Mouse (Mus musculus) midbrain, embryonic 10.5 days (tissue): ENCODE measurements around the gene Senp3. TPM values are rescaled to one million over a fixed set of nuclear protein-coding genes. Genes with fewer than 3 reads are reported as not detected.

Experiments used
- DNase-seq: peaks from one replicate; pipeline ENCODE4 v3.0.0-alpha.2; 2017; ENCODE audit warnings: low spot score
- H3K27ac ChIP-seq: fragments of 300-500 bp; sonication (generic); replicated peaks from 2 replicates; pipeline ENCODE4 v1.5.1; 2016; ENCODE audit warnings: mild to moderate bottlenecking
- H3K27me3 ChIP-seq: fragments of 300-500 bp; sonication (generic); 2 replicates; pipeline ENCODE4 v1.6.1; 2016; ENCODE audit warnings: low read depth, mild to moderate bottlenecking; ENCODE audit not compliant: poor library complexity, severe bottlenecking
- H3K36me3 ChIP-seq: fragments of 300-500 bp; sonication (generic); 2 replicates; pipeline ENCODE4 v1.6.1; 2016; ENCODE audit warnings: mild to moderate bottlenecking, moderate library complexity
- H3K4me1 ChIP-seq: fragments of 300-500 bp; sonication (generic); 2 replicates; pipeline ENCODE4 v1.6.1; 2016
- H3K4me3 ChIP-seq: fragments of 300-500 bp; sonication (generic); 2 replicates; pipeline ENCODE4 v1.5.1; 2016; ENCODE audit warnings: mild to moderate bottlenecking, moderate library complexity
- H3K9me3 ChIP-seq: fragments of 300-500 bp; sonication (generic); replicated peaks from 2 replicates; pipeline ENCODE4 v1.6.1; 2016; ENCODE audit warnings: mild to moderate bottlenecking
- WGBS: fragments of 180-500 bp; shearing (Covaris S2); methylation state at CpG from one replicate; pipeline ENCODE4 v1.1.7; 2016; 5-methylcytosine and 5-hydroxymethylcytosine counted together
- polyA plus RNA-seq: library from polyadenylated mRNA; unstranded; fragments of >200 nt; fragmentation: Nextera tagmentation; extraction: Ambion mirVana; gene quantifications from 2 replicates; pipeline ENCODE4 v1.2.1, GENCODE M21; 2016

Gene Senp3
- polyA plus RNA-seq, 1 experiment from 2014 or later, result 112 TPM

- WGBS, result 77% methylated on average over 1 of the region's 1 CpGs
- Histone ChIP-seq H3K36me3 (no peaks in the 10 kb centered on the region), H3K4me3 (no peak overlapping the region), H3K27ac (no peak overlapping the region), H3K4me1 (peaks cover 14% of the 10 kb centered on the region), H3K9me3 (no peaks in the 10 kb centered on the region), H3K27me3 (peaks cover 10% of the 10 kb centered on the region; the same call in 1 of the 2 replicates)
- DNase-seq, result no peak
Observed at GRCm38 (mm10) chr11:69699595-69699994, 17.7 kb upstream of the Senp3 start.

- Histone ChIP-seq H3K4me3 (no peak overlapping the region), H3K27me3 (peaks cover 13% of the 10 kb centered on the region; the same call in 1 of the 2 replicates), H3K36me3 (no peaks in the 10 kb centered on the region), H3K27ac (no peak overlapping the region), H3K4me1 (peaks cover 14% of the 10 kb centered on the region), H3K9me3 (no peaks in the 10 kb centered on the region)
- 70% methylated on average over 5 of the region's 5 CpGs for WGBS
- no peak for DNase-seq
Observed at GRCm38 (mm10) chr11:69698574-69698973, 16.7 kb upstream of the Senp3 start.

GRCm38 (mm10) chr11:69697396-69697795 is 15.5 kb upstream of the Senp3 start:
- H3K9me3 ChIP-seq, result no peaks in the 10 kb centered on the region
- 93% methylated on average over 3 of the region's 3 CpGs for WGBS
- peaks cover 14% of the 10 kb centered on the region for H3K4me1 ChIP-seq
- DNase-seq, result no peak
- H3K27ac ChIP-seq, result no peak overlapping the region
- H3K27me3 ChIP-seq, result peaks cover 13% of the 10 kb centered on the region; the same call in 1 of the 2 replicates
- H3K36me3 ChIP-seq, result no peaks in the 10 kb centered on the region
- H3K4me3 ChIP-seq, result no peak overlapping the region

DNA sequence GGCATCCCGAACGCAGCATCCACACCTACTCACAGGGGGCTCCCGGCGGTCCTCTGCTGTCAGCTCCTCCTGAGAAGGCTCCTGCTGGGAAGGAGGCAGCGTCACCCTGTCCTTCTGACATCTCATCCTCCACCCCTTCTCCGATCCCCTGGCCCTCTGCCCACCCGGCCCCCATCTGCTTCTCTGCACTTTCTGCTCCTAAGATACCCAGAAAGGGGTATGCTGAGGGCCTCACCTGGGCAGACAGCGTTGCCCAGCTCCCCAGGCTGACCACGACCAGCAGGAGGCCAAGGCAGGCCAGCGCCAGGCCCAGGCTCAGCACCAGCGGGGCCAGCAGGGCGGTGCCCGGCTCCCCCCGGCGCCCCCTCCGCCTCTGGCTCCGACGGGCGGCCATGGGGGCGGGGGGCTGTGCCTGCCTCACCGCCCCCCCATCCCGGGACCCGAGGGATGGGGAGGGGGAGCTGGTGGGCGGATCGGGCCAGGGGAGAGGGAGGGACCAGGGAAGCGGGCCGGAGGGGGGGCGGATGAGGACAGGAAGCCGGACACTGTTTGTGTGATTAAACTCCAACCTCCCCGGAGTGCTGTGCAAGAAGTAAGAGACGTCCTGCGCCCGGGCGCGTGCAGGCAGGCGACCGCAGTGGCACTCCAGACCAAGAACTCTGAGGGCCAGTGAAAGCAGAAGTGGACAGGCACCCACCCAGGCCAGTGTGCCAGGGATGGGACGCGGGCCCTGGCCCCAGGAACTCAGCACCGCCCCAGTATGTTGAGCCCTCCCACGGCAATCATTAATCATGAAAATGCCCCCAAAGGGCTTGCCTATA is 13.7 kb upstream of the Senp3 start, which contains the start of the genes Tnfsf12 and Tnfsfm13:
Gene Tnfsf12 (minus strand): TSS at position 489 of the 821 bp plus-strand sequence.
Gene Tnfsfm13 (minus strand): TSS at position 738 of the 821 bp plus-strand sequence.
- peaks cover 13% of the 10 kb centered on the region; the same call in 1 of the 2 replicates for H3K27me3 ChIP-seq
- H3K27ac ChIP-seq, result peak within 1 kb of the TSS; percentile 87
- no peaks in the 10 kb centered on the region for H3K9me3 ChIP-seq
- DNase-seq, result peak; percentile 61
- H3K36me3 ChIP-seq, result no peaks in the 10 kb centered on the region
- H3K4me3 ChIP-seq, result peak within 1 kb of the TSS; percentile 68
- 2% methylated on average over 41 of the region's 41 CpGs for WGBS
- peaks cover 14% of the 10 kb centered on the region for H3K4me1 ChIP-seq

DNA sequence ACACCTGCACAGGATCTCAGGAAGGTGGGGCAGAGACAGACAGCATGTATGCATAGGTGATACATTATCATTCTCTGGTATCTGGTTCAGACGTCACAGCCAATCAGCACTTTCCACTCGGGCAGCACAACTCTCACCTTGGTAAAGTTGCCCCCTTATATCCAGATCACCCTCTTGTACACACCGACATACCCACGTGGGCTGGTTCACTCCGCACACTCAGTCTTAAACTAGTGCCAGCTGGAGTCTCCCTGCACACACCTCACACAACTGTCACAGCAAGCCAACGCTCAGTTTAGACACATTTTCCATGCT is 13.1 kb upstream of the Senp3 start:
- no peak for DNase-seq
- Histone ChIP-seq H3K9me3 (no peaks in the 10 kb centered on the region), H3K27me3 (peaks cover 13% of the 10 kb centered on the region; the same call in 1 of the 2 replicates), H3K4me3 (peak overlapping the region; percentile 68), H3K27ac (peak overlapping the region; percentile 87; the same call in 1 of the 2 replicates), H3K36me3 (no peaks in the 10 kb centered on the region), H3K4me1 (peaks cover 14% of the 10 kb centered on the region)
- 29% methylated on average over 6 of the region's 6 CpGs for WGBS

DNA sequence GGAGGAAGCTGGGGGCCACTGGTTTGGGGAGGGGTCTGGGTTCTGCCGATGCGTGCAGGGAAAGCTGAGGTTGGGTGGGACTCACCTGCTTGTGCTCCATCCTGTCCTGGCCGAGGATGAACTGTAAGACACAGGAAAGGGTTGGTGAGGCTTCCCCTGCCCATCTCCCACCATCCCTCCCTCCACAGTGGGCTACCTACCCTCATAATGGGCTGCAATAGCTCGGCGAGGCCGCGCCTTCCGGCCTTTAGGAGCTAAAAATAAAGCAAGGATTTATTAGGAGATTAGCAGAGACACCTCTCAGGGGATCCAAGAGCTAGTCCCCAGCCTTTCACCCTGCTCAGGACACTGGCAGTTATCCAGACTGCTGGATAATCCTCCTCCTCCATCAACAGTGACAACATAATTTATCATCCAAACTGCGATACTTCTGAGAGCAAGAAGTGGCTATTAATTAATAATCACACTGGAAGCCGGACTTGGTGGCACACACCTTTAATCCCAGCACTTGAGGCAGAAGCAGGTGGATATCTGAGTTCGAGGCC is 11.6 kb upstream of the Senp3 start:
- H3K4me3 ChIP-seq, result no peak overlapping the region
- H3K27me3 ChIP-seq, result peaks cover 13% of the 10 kb centered on the region; the same call in 1 of the 2 replicates
- H3K36me3 ChIP-seq, result no peaks in the 10 kb centered on the region
- DNase-seq, result no peak
- 60% methylated on average over 11 of the region's 11 CpGs for WGBS
- H3K4me1 ChIP-seq, result peaks cover 14% of the 10 kb centered on the region
- no peak overlapping the region for H3K27ac ChIP-seq
- no peaks in the 10 kb centered on the region for H3K9me3 ChIP-seq

DNA sequence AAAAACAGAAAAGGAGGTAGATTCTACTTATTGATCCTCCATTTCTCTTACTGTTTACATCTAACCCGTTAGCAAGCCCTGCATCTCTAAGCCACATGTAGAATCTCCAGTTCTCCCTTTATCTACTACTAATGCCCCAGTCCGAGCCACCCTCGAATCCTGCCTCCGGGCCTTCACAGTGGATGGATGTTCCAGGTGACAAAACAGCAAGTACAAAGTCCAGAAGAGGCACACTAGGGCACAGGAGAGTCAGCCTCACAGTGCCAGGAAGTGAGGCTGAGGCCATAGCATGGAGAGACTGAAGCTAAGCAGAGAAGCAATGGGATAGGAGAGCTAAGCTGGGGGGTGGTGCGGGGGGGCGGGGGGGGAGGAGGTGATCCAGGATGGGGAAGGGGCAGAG is 11.0 kb upstream of the Senp3 start:
- Histone ChIP-seq H3K9me3 (no peaks in the 10 kb centered on the region), H3K4me1 (peaks cover 14% of the 10 kb centered on the region), H3K27ac (no peak overlapping the region), H3K36me3 (no peaks in the 10 kb centered on the region), H3K27me3 (peaks cover 13% of the 10 kb centered on the region; the same call in 1 of the 2 replicates), H3K4me3 (no peak overlapping the region)
- WGBS, result 90% methylated on average over 6 of the region's 6 CpGs
- no peak for DNase-seq

- Histone ChIP-seq H3K4me3 (no peak overlapping the region), H3K4me1 (peaks cover 14% of the 10 kb centered on the region), H3K27ac (no peak overlapping the region), H3K36me3 (no peaks in the 10 kb centered on the region), H3K9me3 (no peaks in the 10 kb centered on the region), H3K27me3 (peaks cover 13% of the 10 kb centered on the region; the same call in 1 of the 2 replicates)
- no peak for DNase-seq
- WGBS, result 86% methylated on average over 9 of the region's 9 CpGs
Observed at GRCm38 (mm10) chr11:69692196-69692811, 10.4 kb upstream of the Senp3 start.

DNA sequence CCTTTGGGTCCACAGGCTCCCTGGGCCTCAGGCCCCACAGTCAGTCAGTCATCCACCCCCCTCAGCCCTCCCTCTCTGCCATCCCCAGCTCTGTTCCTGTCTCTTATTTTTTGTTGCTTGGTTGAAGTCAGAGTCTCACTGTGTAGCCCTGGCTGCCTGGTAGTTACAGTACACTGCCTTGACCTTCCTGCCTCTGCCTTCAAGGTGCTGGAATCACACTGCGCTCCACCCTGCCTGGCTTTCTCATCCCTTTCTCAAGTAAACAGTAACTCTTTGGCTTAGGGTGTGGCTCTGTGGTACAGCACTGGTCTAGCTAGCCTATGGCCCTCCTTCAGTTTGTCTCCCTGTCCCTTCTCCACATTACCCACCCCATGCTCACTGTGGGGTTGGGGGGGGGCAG is 8.0 kb upstream of the Senp3 start:
- Histone ChIP-seq H3K9me3 (no peaks in the 10 kb centered on the region), H3K4me3 (no peak overlapping the region), H3K36me3 (no peaks in the 10 kb centered on the region), H3K27ac (peak overlapping the region; percentile 23; the same call in 1 of the 2 replicates), H3K27me3 (peaks cover 20% of the 10 kb centered on the region; the same call in 1 of the 2 replicates), H3K4me1 (peaks cover 24% of the 10 kb centered on the region)
- no peak for DNase-seq
- WGBS, result 100% methylated on average over 1 of the region's 1 CpGs

DNA sequence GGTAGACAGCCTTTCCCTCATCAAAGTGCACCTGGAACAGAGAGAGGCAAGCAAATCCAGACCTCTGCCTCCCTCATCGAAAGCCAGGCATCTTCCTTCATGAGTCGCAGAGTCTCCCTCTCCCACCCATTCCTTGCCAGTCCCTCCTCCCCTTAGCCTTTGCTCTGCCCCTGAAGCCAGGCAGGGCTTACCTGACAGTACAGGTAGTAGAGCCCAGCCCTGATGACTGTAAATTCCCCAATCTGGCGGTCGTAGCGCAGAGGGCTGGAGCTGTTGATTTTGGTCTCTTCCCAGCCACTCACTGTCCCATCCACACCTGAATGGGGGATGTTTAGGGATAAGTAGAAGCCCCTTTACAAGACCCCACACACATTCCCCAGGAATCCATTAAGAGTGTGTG is 5.2 kb upstream of the Senp3 start:
- Histone ChIP-seq H3K4me1 (peaks cover 36% of the 10 kb centered on the region), H3K36me3 (no peaks in the 10 kb centered on the region), H3K9me3 (no peaks in the 10 kb centered on the region), H3K27ac (no peak overlapping the region), H3K27me3 (peaks cover 25% of the 10 kb centered on the region), H3K4me3 (peak overlapping the region; percentile 12; the same call in 1 of the 2 replicates)
- 58% methylated on average over 5 of the region's 5 CpGs for WGBS
- no peak for DNase-seq

GRCm38 (mm10) chr11:69686377-69686776 is 4.5 kb upstream of the Senp3 start:
- DNase-seq, result no peak
- Histone ChIP-seq H3K9me3 (no peaks in the 10 kb centered on the region), H3K27me3 (peaks cover 25% of the 10 kb centered on the region), H3K36me3 (no peaks in the 10 kb centered on the region), H3K27ac (no peak overlapping the region; the same call in 1 of the 2 replicates), H3K4me3 (no peak overlapping the region), H3K4me1 (peaks cover 40% of the 10 kb centered on the region)
- WGBS, result 14% methylated on average over 4 of the region's 4 CpGs

- H3K4me3 ChIP-seq, result 0 out of 2 replicates have a peak within 1 kb of the TSS, but pooled peaks have one; percentile 8
- DNase-seq, result no peak
- 66% methylated on average over 10 of the region's 10 CpGs for WGBS
- peak within 1 kb of the TSS; percentile 30; the same call in 1 of the 2 replicates for H3K27ac ChIP-seq
- peaks cover 25% of the 10 kb centered on the region for H3K27me3 ChIP-seq
- H3K4me1 ChIP-seq, result peaks cover 48% of the 10 kb centered on the region
- no peaks in the 10 kb centered on the region for H3K36me3 ChIP-seq
- no peaks in the 10 kb centered on the region for H3K9me3 ChIP-seq
Observed at GRCm38 (mm10) chr11:69685526-69686148, 3.8 kb upstream of the Senp3 start, which contains the start of gene Tnfsf13. Gene Tnfsf13, minus strand, starts transcription at chr11:69685784.
